Mouse (Mus musculus) embryonic facial prominence, embryonic 11.5 days (tissue): Measurements from ENCODE around the gene Ccdc106. TPM values are rescaled to one million over a fixed set of nuclear protein-coding genes. Genes with fewer than 3 reads are reported as not detected.

ENCODE experiments used
- ATAC-seq: fragments of 200-750 bp; cut with Nextera tagmentation; replicated peaks from 2 replicates; pipeline ENCODE4 v1.8.0; 2017; ENCODE audit warnings: low read depth; ENCODE audit not compliant: insufficient number of reproducible peaks, low FRiP score, low TSS enrichment
- DNase-seq: peaks from one replicate; pipeline ENCODE4 v3.0.0-alpha.2; 2015; ENCODE audit warnings: low spot score
- H3K27ac ChIP-seq: fragments of 300-500 bp; sonication (generic); replicated peaks from 2 replicates; pipeline ENCODE4 v1.5.1; 2014; ENCODE audit warnings: mild to moderate bottlenecking, low read depth, low read length, control low read depth
- H3K27me3 ChIP-seq: fragments of 300-500 bp; sonication (generic); 2 replicates; pipeline ENCODE4 v1.6.1; 2014; ENCODE audit warnings: mild to moderate bottlenecking, low read length, moderate library complexity, mixed read lengths; ENCODE audit not compliant: control insufficient read depth, insufficient read depth
- H3K36me3 ChIP-seq: fragments of 300-500 bp; sonication (generic); replicated peaks from 2 replicates; pipeline ENCODE4 v1.6.1; 2014; ENCODE audit warnings: low read depth, mild to moderate bottlenecking, low read length, moderate library complexity, mixed read lengths; ENCODE audit not compliant: control insufficient read depth, insufficient read depth
- H3K4me1 ChIP-seq: fragments of 300-500 bp; sonication (generic); 2 replicates; pipeline ENCODE4 v1.6.1; 2014; ENCODE audit warnings: low read length, mixed read lengths; ENCODE audit not compliant: control insufficient read depth, insufficient read depth
- H3K4me2 ChIP-seq: fragments of 300-500 bp; sonication (generic); 2 replicates; pipeline ENCODE4 v1.6.1; 2014; ENCODE audit warnings: low read depth, mild to moderate bottlenecking, control low read depth, low read length, moderate library complexity
- H3K4me3 ChIP-seq: fragments of 300-500 bp; sonication (generic); 2 replicates; pipeline ENCODE4 v1.5.1; 2014; ENCODE audit warnings: low read depth, low read length, control low read depth
- H3K9ac ChIP-seq: fragments of 300-500 bp; sonication (generic); replicated peaks from 2 replicates; pipeline ENCODE4 v1.6.1; 2014; ENCODE audit warnings: mild to moderate bottlenecking, control low read depth, low read length
- H3K9me3 ChIP-seq: fragments of 300-500 bp; sonication (generic); replicated peaks from 2 replicates; pipeline ENCODE4 v1.6.1; 2016; ENCODE audit warnings: mild to moderate bottlenecking, low read length, inconsistent platforms, mixed read lengths; ENCODE audit not compliant: control insufficient read depth
- WGBS: fragments of 180-500 bp; shearing (Covaris S2); extraction: QIAGEN DNeasy Blood & Tissue Kit; methylation state at CpG from one replicate; pipeline ENCODE4 v1.1.7; 2014; 5-methylcytosine and 5-hydroxymethylcytosine counted together
- polyA plus RNA-seq: library from polyadenylated mRNA; unstranded; fragments of >200 nt; fragmentation: Nextera tagmentation; extraction: Ambion mirVana; gene quantifications from 2 replicates; pipeline ENCODE4 v1.2.1, GENCODE M21; 2014

Gene Ccdc106
- polyA plus RNA-seq, 1 experiment from 2014 or later = 15.1 TPM

GRCm38 (mm10) chr7:5046112-5046511, 25.8 kb downstream of the Ccdc106 start:
- no peak overlapping the region for H3K4me2 ChIP-seq
- no peak for DNase-seq
- H3K4me3 ChIP-seq = no peak overlapping the region
- ATAC-seq = no peak
- H3K27ac ChIP-seq = no peak overlapping the region
- no peaks in the 10 kb centered on the region for H3K4me1 ChIP-seq
- H3K9me3 ChIP-seq = no peaks in the 10 kb centered on the region
- H3K27me3 ChIP-seq = no peaks in the 10 kb centered on the region
- H3K36me3 ChIP-seq = no peaks in the 10 kb centered on the region
- no peak overlapping the region for H3K9ac ChIP-seq
- WGBS = 66% methylated on average over 2 of the region's 2 CpGs

DNA sequence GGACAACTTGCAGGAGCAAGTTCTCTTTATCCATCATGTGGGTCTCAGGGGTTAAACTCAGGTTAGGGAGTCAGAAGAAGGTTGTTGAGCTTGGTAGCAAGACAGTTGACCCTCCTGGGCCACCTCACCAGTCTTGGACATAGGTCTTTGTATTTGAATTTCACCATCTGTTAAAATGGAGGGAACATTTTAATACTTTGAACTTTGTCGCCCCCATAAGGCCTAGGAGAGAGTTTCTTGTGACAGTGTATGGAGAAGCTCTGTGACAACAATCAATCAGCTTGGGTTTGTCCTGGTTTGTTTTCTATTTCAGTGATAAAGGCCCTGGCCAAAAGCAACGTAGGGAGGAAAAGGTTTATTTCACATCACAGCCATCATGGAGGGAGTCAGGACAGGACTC, 27.0 kb downstream of the Ccdc106 start:
- ATAC-seq (no peak), DNase-seq (peak; percentile 30)
- peaks cover 3% of the 10 kb centered on the region for H3K27me3 ChIP-seq
- no peaks in the 10 kb centered on the region for H3K36me3 ChIP-seq
- H3K9me3 ChIP-seq = no peaks in the 10 kb centered on the region
- H3K4me2 ChIP-seq = no peak overlapping the region
- H3K27ac ChIP-seq = no peak overlapping the region
- H3K9ac ChIP-seq = no peak overlapping the region
- no peaks in the 10 kb centered on the region for H3K4me1 ChIP-seq
- WGBS = 31% methylated on average over 2 of the region's 2 CpGs
- H3K4me3 ChIP-seq = no peak overlapping the region

DNA sequence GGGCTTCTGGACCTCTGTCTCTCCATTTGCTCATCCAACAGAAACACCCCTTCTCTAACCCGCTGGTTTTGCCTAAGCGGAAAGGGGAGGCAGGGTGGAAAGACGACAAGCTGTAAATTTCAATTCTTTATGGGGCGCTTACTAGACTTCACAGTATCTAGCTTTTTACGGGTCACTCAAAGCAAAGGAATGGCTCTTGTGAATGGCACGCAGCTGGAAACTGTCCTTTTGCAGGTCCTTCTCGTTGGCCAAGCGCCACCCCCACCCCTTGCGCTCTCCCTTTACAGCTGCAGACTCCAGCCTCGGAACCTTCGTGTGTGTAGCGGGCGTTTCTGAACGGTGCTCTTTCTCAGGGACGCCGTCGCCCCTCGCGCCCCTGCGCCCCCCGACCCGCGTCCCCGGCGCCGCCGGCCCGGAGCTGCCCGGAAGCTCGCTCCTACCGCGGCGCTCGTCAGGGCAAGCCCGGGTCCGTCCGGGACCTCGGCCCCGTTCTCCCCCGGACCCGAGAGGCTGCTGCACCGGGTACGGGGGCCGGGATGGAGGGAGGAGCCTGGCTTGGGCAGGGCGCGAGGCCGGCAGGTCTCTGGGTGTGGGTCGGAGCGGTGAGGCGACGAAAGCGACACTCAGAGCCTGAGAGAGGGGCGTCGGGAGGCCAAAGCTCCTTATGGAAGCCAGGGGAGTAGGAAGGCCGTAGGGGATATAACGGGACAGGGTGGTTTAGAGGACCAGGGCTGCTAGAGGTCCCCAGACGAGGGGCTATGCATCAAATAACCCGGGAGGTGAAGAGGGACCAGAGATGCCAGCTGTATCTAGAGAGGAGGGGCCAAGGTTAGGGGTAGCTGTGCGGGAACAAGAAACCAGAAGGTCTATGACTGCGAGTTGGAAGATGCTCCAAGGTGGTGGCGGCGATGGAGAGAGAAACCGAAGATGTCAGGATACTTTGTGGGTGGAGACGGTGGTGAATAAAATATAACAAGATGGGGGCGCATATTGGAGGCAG, 31.1 kb downstream of the Ccdc106 start, which contains the start of gene Zfp580:
Gene Zfp580, plus strand, starts transcription at position 346 of the 1,000 bp plus-strand sequence.
- Histone ChIP-seq H3K36me3 (no peaks in the 10 kb centered on the region), H3K4me2 (peak within 1 kb of the TSS; percentile 77), H3K4me1 (peaks cover 8% of the 10 kb centered on the region), H3K9me3 (no peaks in the 10 kb centered on the region), H3K27me3 (peaks cover 43% of the 10 kb centered on the region), H3K4me3 (peak within 1 kb of the TSS; percentile 67), H3K27ac (no peak within 1 kb of the TSS; the same call in 1 of the 2 replicates), H3K9ac (peak within 1 kb of the TSS; percentile 82)
- WGBS = under 1% methylated on average over 62 of the region's 65 CpGs
- DNase-seq = peak; percentile 83
- peak; percentile 77 for ATAC-seq

DNA sequence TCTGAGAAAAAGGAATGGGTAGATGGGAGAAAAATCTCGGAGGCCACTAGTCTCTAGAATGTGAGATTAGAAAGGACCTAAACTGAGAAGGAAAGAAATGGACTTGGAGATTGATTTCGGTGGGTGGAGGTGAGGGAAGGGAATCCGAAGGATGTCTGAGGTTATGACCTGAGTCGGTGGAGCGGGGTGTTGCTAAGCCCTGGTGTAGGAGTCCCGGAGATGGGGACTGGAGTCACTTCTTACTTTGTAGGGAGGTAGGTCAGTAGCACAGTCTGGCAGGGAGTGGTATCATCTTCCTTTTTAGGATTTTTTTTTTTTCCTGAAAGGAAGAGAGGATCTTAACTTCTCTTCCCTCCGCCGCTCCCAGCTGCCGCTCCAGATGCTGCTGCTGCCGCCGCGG, 32.1 kb downstream of the Ccdc106 start:
- H3K9ac ChIP-seq = peak overlapping the region; percentile 82
- H3K4me3 ChIP-seq = peak overlapping the region; percentile 67
- ATAC-seq (no peak), DNase-seq (peak; percentile 22)
- H3K27ac ChIP-seq = no peak overlapping the region
- no peaks in the 10 kb centered on the region for H3K36me3 ChIP-seq
- H3K9me3 ChIP-seq = no peaks in the 10 kb centered on the region
- H3K4me2 ChIP-seq = peak overlapping the region; percentile 77
- H3K4me1 ChIP-seq = peaks cover 8% of the 10 kb centered on the region
- 6% methylated on average over 12 of the region's 12 CpGs for WGBS
- peaks cover 47% of the 10 kb centered on the region for H3K27me3 ChIP-seq

DNA sequence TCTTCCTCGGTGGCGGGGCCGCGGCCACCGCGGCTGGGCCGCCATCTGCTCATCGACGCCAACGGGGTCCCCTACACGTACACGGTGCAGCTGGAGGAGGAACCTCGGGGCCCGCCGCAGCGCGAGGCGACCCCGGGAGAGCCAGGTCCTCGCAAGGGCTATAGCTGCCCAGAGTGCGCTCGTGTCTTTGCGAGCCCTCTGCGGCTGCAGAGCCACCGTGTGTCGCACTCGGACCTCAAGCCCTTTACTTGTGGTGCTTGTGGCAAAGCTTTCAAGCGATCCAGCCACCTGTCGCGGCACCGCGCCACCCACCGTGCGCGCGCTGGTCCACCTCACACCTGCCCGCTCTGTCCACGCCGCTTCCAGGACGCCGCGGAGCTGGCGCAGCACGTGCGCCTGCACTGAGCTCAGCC, 32.6 kb downstream of the Ccdc106 start:
- no peak for DNase-seq
- 3% methylated on average over 45 of the region's 45 CpGs for WGBS
- Histone ChIP-seq H3K9ac (peak overlapping the region; percentile 46), H3K36me3 (no peaks in the 10 kb centered on the region), H3K4me2 (peak overlapping the region; percentile 77), H3K9me3 (no peaks in the 10 kb centered on the region), H3K4me1 (peaks cover 8% of the 10 kb centered on the region), H3K27me3 (peaks cover 47% of the 10 kb centered on the region), H3K4me3 (peak overlapping the region; percentile 67), H3K27ac (no peak overlapping the region)
- no peak for ATAC-seq

- Histone ChIP-seq H3K4me2 (peak overlapping the region; percentile 77), H3K27me3 (peaks cover 47% of the 10 kb centered on the region), H3K4me3 (peak overlapping the region; percentile 67), H3K9me3 (no peaks in the 10 kb centered on the region), H3K9ac (no peak overlapping the region; the same call in 1 of the 2 replicates), H3K27ac (no peak overlapping the region), H3K36me3 (no peaks in the 10 kb centered on the region), H3K4me1 (peaks cover 8% of the 10 kb centered on the region)
- DNase-seq = peak; percentile 35
- WGBS = 7% methylated on average over 32 of the region's 32 CpGs
- ATAC-seq = no peak
Measured at GRCm38 (mm10) chr7:5053456-5054179, 33.3 kb downstream of the Ccdc106 start.

GRCm38 (mm10) chr7:5056651-5057263, 36.4 kb downstream of the Ccdc106 start:
- no peak overlapping the region for H3K27ac ChIP-seq
- peaks cover 47% of the 10 kb centered on the region for H3K27me3 ChIP-seq
- peak; percentile 58 for DNase-seq
- no peaks in the 10 kb centered on the region for H3K9me3 ChIP-seq
- no peak for ATAC-seq
- peak overlapping the region; percentile 71 for H3K9ac ChIP-seq
- peak overlapping the region; percentile 49 for H3K4me3 ChIP-seq
- WGBS = 4% methylated on average over 55 of the region's 55 CpGs
- H3K4me1 ChIP-seq = peaks cover 14% of the 10 kb centered on the region
- peak overlapping the region; percentile 83 for H3K4me2 ChIP-seq
- no peaks in the 10 kb centered on the region for H3K36me3 ChIP-seq
